In genomic region chr4:98109911-98110310, GRCm38 (mm10) we compare ENCODE assay signal across 11 mouse cellular contexts.
DNase-seq lines count a peak whose midpoint lies in the region; ATAC-seq lines count a peak whose summit lies in the region.
"Had no signal": no experiment of that assay in that cellular context is flagged by ENCODE, and none has a peak within 500 bp of the region (broad histone marks: within the 10 kb centered on the region; RNA-seq: fewer than 3 reads in every experiment).

No protein-coding gene starts in this region.

- H3K36me3 ChIP-seq in heart, embryonic 12.5 days, result 0 out of 2 replicates have a peak, but pooled peaks cover 2% of the 10 kb centered on the region
- no peaks in the 10 kb centered on the region for H3K36me3 ChIP-seq in midbrain, embryonic 11.5 days (ENCODE audit: control insufficient read depth, insufficient read depth, low read length)
- H3K36me3 ChIP-seq in midbrain, embryonic 16.5 days (ENCODE audit: control insufficient read depth, insufficient read depth, low read length), result no peaks in the 10 kb centered on the region
- no peaks in the 10 kb centered on the region for H3K36me3 ChIP-seq in hindbrain, embryonic 15.5 days
- H3K36me3 ChIP-seq in neural tube, embryonic 15.5 days, result no peaks in the 10 kb centered on the region

- DNase-seq in heart, postnatal 25 days (ENCODE audit: low spot score), result no peak
- DNase-seq in midbrain, embryonic 11.5 days (ENCODE audit: low spot score, missing footprints), result no peak
- no peak for DNase-seq in thymus, postnatal 25 days
- DNase-seq in urinary bladder, postnatal 14 days (ENCODE audit: low spot score), result no peak
- DNase-seq: cerebellum, adult 11 months; gastrocnemius, postnatal 10 days; heart, postnatal 4 days had no signal

- intact Hi-C loops in heart, postnatal 25 days (cut with DNase I), result loop anchor here (2.0 to 10.0 kb wide), 5 partner anchors 63 to 545 kb away; no protein-coding TSS in a partner anchor

- H3K27me3 ChIP-seq in heart, embryonic 12.5 days (replicated peaks), result no peaks in the 10 kb centered on the region
- peaks cover 9% of the 10 kb centered on the region for H3K27me3 ChIP-seq in midbrain, embryonic 11.5 days (ENCODE audit: control insufficient read depth, insufficient read depth, low read length)
- H3K27me3 ChIP-seq in midbrain, embryonic 16.5 days (ENCODE audit: control insufficient read depth, insufficient read depth, low read depth, low read length), result no peaks in the 10 kb centered on the region
- H3K27me3 ChIP-seq in hindbrain, embryonic 15.5 days, result no peaks in the 10 kb centered on the region
- no peaks in the 10 kb centered on the region; the same call in 1 of the 2 replicates for H3K27me3 ChIP-seq in neural tube, embryonic 15.5 days (replicated peaks)

- no peak overlapping the region for H3K4me3 ChIP-seq in heart, embryonic 12.5 days
- no peak overlapping the region for H3K4me3 ChIP-seq in midbrain, embryonic 11.5 days (ENCODE audit: low read depth, low read length)
- H3K4me3 ChIP-seq in midbrain, embryonic 16.5 days (ENCODE audit: low read depth, low read length), result no peak overlapping the region
- H3K4me3 ChIP-seq in hindbrain, embryonic 15.5 days, result no peak overlapping the region
- no peak overlapping the region for H3K4me3 ChIP-seq in neural tube, embryonic 15.5 days (replicated peaks)

- H3K9me3 ChIP-seq in heart, embryonic 12.5 days (replicated peaks), result no peaks in the 10 kb centered on the region
- H3K9me3 ChIP-seq in midbrain, embryonic 11.5 days (ENCODE audit: control insufficient read depth, low read length), result no peaks in the 10 kb centered on the region
- H3K9me3 ChIP-seq in midbrain, embryonic 16.5 days (replicated peaks; ENCODE audit: control insufficient read depth, low read length, poor library complexity, severe bottlenecking), result no peaks in the 10 kb centered on the region
- H3K9me3 ChIP-seq in hindbrain, embryonic 15.5 days, result no peaks in the 10 kb centered on the region
- H3K9me3 ChIP-seq in neural tube, embryonic 15.5 days (replicated peaks), result no peaks in the 10 kb centered on the region

- 82% methylated on average over 4 of the region's 4 CpGs for WGBS in heart, embryonic 12.5 days
- WGBS in midbrain, embryonic 11.5 days, result 81% methylated on average over 4 of the region's 4 CpGs
- WGBS in midbrain, embryonic 16.5 days, result 68% methylated on average over 4 of the region's 4 CpGs
- 74% methylated on average over 4 of the region's 4 CpGs for WGBS in hindbrain, embryonic 15.5 days
- WGBS in neural tube, embryonic 15.5 days, result 81% methylated on average over 4 of the region's 4 CpGs

- H3K9ac ChIP-seq in heart, embryonic 12.5 days, result no peak overlapping the region
- H3K9ac ChIP-seq in midbrain, embryonic 11.5 days (ENCODE audit: low read length), result no peak overlapping the region
- no peak overlapping the region for H3K9ac ChIP-seq in midbrain, embryonic 16.5 days (ENCODE audit: low read depth, low read length)
- no peak overlapping the region for H3K9ac ChIP-seq in hindbrain, embryonic 15.5 days
- H3K9ac ChIP-seq in neural tube, embryonic 15.5 days (replicated peaks), result no peak overlapping the region

- ATAC-seq in heart, embryonic 12.5 days (ENCODE audit: insufficient number of reproducible peaks, low FRiP score), result no peak
- no peak for ATAC-seq in midbrain, embryonic 11.5 days (ENCODE audit: low FRiP score)
- ATAC-seq in midbrain, embryonic 16.5 days, result no peak
- no peak for ATAC-seq in hindbrain, embryonic 15.5 days (ENCODE audit: low FRiP score, low read depth)
- no peak for ATAC-seq in neural tube, embryonic 15.5 days (ENCODE audit: low FRiP score)

- peak overlapping the region; percentile 84; the same call in 1 of the 2 replicates for H3K27ac ChIP-seq in heart, embryonic 12.5 days (ENCODE audit: poor library complexity, severe bottlenecking)
- peak overlapping the region; percentile 92 for H3K27ac ChIP-seq in midbrain, embryonic 11.5 days (ENCODE audit: low read depth, low read length)
- no peak overlapping the region for H3K27ac ChIP-seq in midbrain, embryonic 16.5 days (ENCODE audit: low read length)
- H3K27ac ChIP-seq in hindbrain, embryonic 15.5 days (replicated peaks), result peak overlapping the region; percentile 79
- H3K27ac ChIP-seq in neural tube, embryonic 15.5 days (replicated peaks), result peak overlapping the region; percentile 77; the same call in 1 of the 2 replicates

- H3K4me1 ChIP-seq in heart, embryonic 12.5 days (replicated peaks), result peaks cover 42% of the 10 kb centered on the region
- peaks cover 37% of the 10 kb centered on the region for H3K4me1 ChIP-seq in midbrain, embryonic 11.5 days (ENCODE audit: control insufficient read depth, insufficient read depth, low read length)
- peaks cover 29% of the 10 kb centered on the region for H3K4me1 ChIP-seq in midbrain, embryonic 16.5 days (ENCODE audit: control insufficient read depth, insufficient read depth, low read length)
- H3K4me1 ChIP-seq in hindbrain, embryonic 15.5 days (replicated peaks), result peaks cover 41% of the 10 kb centered on the region
- H3K4me1 ChIP-seq in neural tube, embryonic 15.5 days, result peaks cover 42% of the 10 kb centered on the region

- no peak overlapping the region for H3K4me2 ChIP-seq in heart, embryonic 12.5 days
- no peak overlapping the region for H3K4me2 ChIP-seq in midbrain, embryonic 11.5 days
- H3K4me2 ChIP-seq in midbrain, embryonic 16.5 days (ENCODE audit: low read length), result no peak overlapping the region
- no peak overlapping the region for H3K4me2 ChIP-seq in hindbrain, embryonic 15.5 days
- no peak overlapping the region for H3K4me2 ChIP-seq in neural tube, embryonic 15.5 days
